Mouse (Mus musculus): ENCODE results near the gene Hemgn. TPM values are rescaled to one million over a fixed set of nuclear protein-coding genes. Genes with fewer than 3 reads are reported as not detected.

Gene Hemgn
- polyA plus RNA-seq, 1 experiment from 2014 or later = 206 TPM

- Histone ChIP-seq H3K4me2 (peak overlapping the region; percentile 95; the same call in 1 of the 2 replicates), H3K36me3 (ENCODE audit: control insufficient read depth, insufficient read depth, low read length) (no peaks in the 10 kb centered on the region), H3K27ac (ENCODE audit: low read depth, low read length) (peak overlapping the region; percentile 100), H3K27me3 (replicated peaks; ENCODE audit: control insufficient read depth, insufficient read depth, low read length) (no peaks in the 10 kb centered on the region), H3K4me3 (ENCODE audit: low read depth, low read length) (peak overlapping the region; percentile 98), H3K4me1 (replicated peaks; ENCODE audit: control insufficient read depth, insufficient read depth, low read length) (peaks cover 53% of the 10 kb centered on the region), H3K9me3 (ENCODE audit: control insufficient read depth, low read length) (no peaks in the 10 kb centered on the region), H3K9ac (ENCODE audit: low read depth, low read length) (peak overlapping the region; percentile 100)
- DNase-seq (ENCODE audit: low spot score) = no peak
- WGBS = under 1% methylated on average over 62 of the region's 70 CpGs
- peak; percentile 3; the same call in 1 of the 2 replicates for ATAC-seq (replicated peaks; ENCODE audit: low FRiP score)
Observed at GRCm38 (mm10) chr4:46451240-46451757, 38.0 kb upstream of the Hemgn start.

- peak; percentile 89 for DNase-seq (ENCODE audit: low spot score)
- ATAC-seq (replicated peaks; ENCODE audit: low FRiP score) = peak; percentile 92
- H3K4me2 ChIP-seq = peak within 1 kb of the TSS; percentile 95
- no peaks in the 10 kb centered on the region for H3K36me3 ChIP-seq (ENCODE audit: control insufficient read depth, insufficient read depth, low read length)
- peaks cover 53% of the 10 kb centered on the region for H3K4me1 ChIP-seq (replicated peaks; ENCODE audit: control insufficient read depth, insufficient read depth, low read length)
- H3K4me3 ChIP-seq (ENCODE audit: low read depth, low read length) = peak within 1 kb of the TSS; percentile 98
- no peaks in the 10 kb centered on the region for H3K9me3 ChIP-seq (ENCODE audit: control insufficient read depth, low read length)
- peak within 1 kb of the TSS; percentile 100 for H3K9ac ChIP-seq (ENCODE audit: low read depth, low read length)
- WGBS = under 1% methylated on average over 46 of the region's 66 CpGs
- H3K27ac ChIP-seq (ENCODE audit: low read depth, low read length) = peak within 1 kb of the TSS; percentile 100
- H3K27me3 ChIP-seq (replicated peaks; ENCODE audit: control insufficient read depth, insufficient read depth, low read length) = no peaks in the 10 kb centered on the region
Observed at GRCm38 (mm10) chr4:46450519-46451131, 37.3 kb upstream of the Hemgn start, which contains the start of gene Anp32b. Gene Anp32b (plus strand): TSS chr4:46450902.

- ATAC-seq (replicated peaks; ENCODE audit: low FRiP score) = no peak
- H3K27ac ChIP-seq (ENCODE audit: low read depth, low read length) = peak overlapping the region; percentile 100
- peak overlapping the region; percentile 100 for H3K9ac ChIP-seq (ENCODE audit: low read depth, low read length)
- DNase-seq (ENCODE audit: low spot score) = no peak
- H3K4me1 ChIP-seq (replicated peaks; ENCODE audit: control insufficient read depth, insufficient read depth, low read length) = peaks cover 49% of the 10 kb centered on the region
- no peaks in the 10 kb centered on the region for H3K27me3 ChIP-seq (replicated peaks; ENCODE audit: control insufficient read depth, insufficient read depth, low read length)
- no peaks in the 10 kb centered on the region for H3K9me3 ChIP-seq (ENCODE audit: control insufficient read depth, low read length)
- 29% methylated on average over 7 of the region's 7 CpGs for WGBS
- peak overlapping the region; percentile 84 for H3K4me2 ChIP-seq
- H3K4me3 ChIP-seq (ENCODE audit: low read depth, low read length) = peak overlapping the region; percentile 98
- no peaks in the 10 kb centered on the region for H3K36me3 ChIP-seq (ENCODE audit: control insufficient read depth, insufficient read depth, low read length)
Observed at GRCm38 (mm10) chr4:46450020-46450518, 36.8 kb upstream of the Hemgn start.

GRCm38 (mm10) chr4:46448886-46449285, 35.6 kb upstream of the Hemgn start:
- peak overlapping the region; percentile 27 for H3K4me2 ChIP-seq
- WGBS = 48% methylated on average over 6 of the region's 6 CpGs
- DNase-seq (ENCODE audit: low spot score) = no peak
- H3K4me1 ChIP-seq (replicated peaks; ENCODE audit: control insufficient read depth, insufficient read depth, low read length) = peaks cover 37% of the 10 kb centered on the region
- no peaks in the 10 kb centered on the region for H3K9me3 ChIP-seq (ENCODE audit: control insufficient read depth, low read length)
- no peaks in the 10 kb centered on the region for H3K27me3 ChIP-seq (replicated peaks; ENCODE audit: control insufficient read depth, insufficient read depth, low read length)
- H3K9ac ChIP-seq (ENCODE audit: low read depth, low read length) = peak overlapping the region; percentile 60
- H3K36me3 ChIP-seq (ENCODE audit: control insufficient read depth, insufficient read depth, low read length) = no peaks in the 10 kb centered on the region
- H3K4me3 ChIP-seq (ENCODE audit: low read depth, low read length) = no peak overlapping the region
- ATAC-seq (replicated peaks; ENCODE audit: low FRiP score) = no peak
- peak overlapping the region; percentile 85 for H3K27ac ChIP-seq (ENCODE audit: low read depth, low read length)

GRCm38 (mm10) chr4:46447461-46447860, 34.2 kb upstream of the Hemgn start:
- 46% methylated on average over 1 of the region's 1 CpGs for WGBS
- Histone ChIP-seq H3K27ac (ENCODE audit: low read depth, low read length) (peak overlapping the region; percentile 38; the same call in 1 of the 2 replicates), H3K9ac (ENCODE audit: low read depth, low read length) (peak overlapping the region; percentile 40; the same call in 1 of the 2 replicates), H3K4me1 (replicated peaks; ENCODE audit: control insufficient read depth, insufficient read depth, low read length) (peaks cover 33% of the 10 kb centered on the region), H3K4me2 (no peak overlapping the region), H3K9me3 (ENCODE audit: control insufficient read depth, low read length) (no peaks in the 10 kb centered on the region), H3K36me3 (ENCODE audit: control insufficient read depth, insufficient read depth, low read length) (no peaks in the 10 kb centered on the region), H3K27me3 (replicated peaks; ENCODE audit: control insufficient read depth, insufficient read depth, low read length) (no peaks in the 10 kb centered on the region), H3K4me3 (ENCODE audit: low read depth, low read length) (no peak overlapping the region)
- DNase-seq (ENCODE audit: low spot score) (no peak), ATAC-seq (replicated peaks; ENCODE audit: low FRiP score) (no peak)

- no peak overlapping the region for H3K4me2 ChIP-seq
- DNase-seq (ENCODE audit: low spot score) = no peak
- peak overlapping the region; percentile 13; the same call in 1 of the 2 replicates for H3K9ac ChIP-seq (ENCODE audit: low read depth, low read length)
- H3K36me3 ChIP-seq (ENCODE audit: control insufficient read depth, insufficient read depth, low read length) = no peaks in the 10 kb centered on the region
- H3K9me3 ChIP-seq (ENCODE audit: control insufficient read depth, low read length) = no peaks in the 10 kb centered on the region
- peaks cover 33% of the 10 kb centered on the region for H3K4me1 ChIP-seq (replicated peaks; ENCODE audit: control insufficient read depth, insufficient read depth, low read length)
- H3K27ac ChIP-seq (ENCODE audit: low read depth, low read length) = no peak overlapping the region
- no peak for ATAC-seq (replicated peaks; ENCODE audit: low FRiP score)
- no peaks in the 10 kb centered on the region for H3K27me3 ChIP-seq (replicated peaks; ENCODE audit: control insufficient read depth, insufficient read depth, low read length)
- no peak overlapping the region for H3K4me3 ChIP-seq (ENCODE audit: low read depth, low read length)
- 69% methylated on average over 9 of the region's 9 CpGs for WGBS
Observed at GRCm38 (mm10) chr4:46445237-46445945, 32.1 kb upstream of the Hemgn start.

- Histone ChIP-seq H3K4me2 (no peak overlapping the region), H3K36me3 (ENCODE audit: control insufficient read depth, insufficient read depth, low read length) (no peaks in the 10 kb centered on the region), H3K4me1 (replicated peaks; ENCODE audit: control insufficient read depth, insufficient read depth, low read length) (peaks cover 11% of the 10 kb centered on the region; the same call in 1 of the 2 replicates), H3K27ac (ENCODE audit: low read depth, low read length) (no peak overlapping the region), H3K27me3 (replicated peaks; ENCODE audit: control insufficient read depth, insufficient read depth, low read length) (no peaks in the 10 kb centered on the region), H3K4me3 (ENCODE audit: low read depth, low read length) (no peak overlapping the region), H3K9ac (ENCODE audit: low read depth, low read length) (no peak overlapping the region), H3K9me3 (ENCODE audit: control insufficient read depth, low read length) (no peaks in the 10 kb centered on the region)
- ATAC-seq (replicated peaks; ENCODE audit: low FRiP score) = no peak
- no peak for DNase-seq (ENCODE audit: low spot score)
- 68% methylated on average over 4 of the region's 4 CpGs for WGBS
Observed at GRCm38 (mm10) chr4:46442501-46442900, 29.2 kb upstream of the Hemgn start.

GRCm38 (mm10) chr4:46432339-46433036, 19.2 kb upstream of the Hemgn start:
- DNase-seq (ENCODE audit: low spot score) = no peak
- peak; percentile 99 for ATAC-seq (replicated peaks; ENCODE audit: low FRiP score)
- peak overlapping the region; percentile 53; the same call in 1 of the 2 replicates for H3K9ac ChIP-seq (ENCODE audit: low read depth, low read length)

More at GRCm38 (mm10) chr4:46432339-46433036, 19.2 kb upstream of the Hemgn start:
- H3K27ac ChIP-seq (ENCODE audit: low read depth, low read length) = peak overlapping the region; percentile 88
- peak overlapping the region; percentile 53 for H3K4me2 ChIP-seq
- no peaks in the 10 kb centered on the region for H3K27me3 ChIP-seq (replicated peaks; ENCODE audit: control insufficient read depth, insufficient read depth, low read length)
- WGBS = 40% methylated on average over 12 of the region's 12 CpGs
- H3K4me3 ChIP-seq (ENCODE audit: low read depth, low read length) = no peak overlapping the region
- H3K36me3 ChIP-seq (ENCODE audit: control insufficient read depth, insufficient read depth, low read length) = no peaks in the 10 kb centered on the region
- no peaks in the 10 kb centered on the region for H3K9me3 ChIP-seq (ENCODE audit: control insufficient read depth, low read length)
- H3K4me1 ChIP-seq (replicated peaks; ENCODE audit: control insufficient read depth, insufficient read depth, low read length) = peaks cover 18% of the 10 kb centered on the region
